Mouse (Mus musculus): ENCODE measurements at regions not wholly inside any gene's neighbourhood (a gene's known extent, or its start where the extent isn't known, plus 50 kb on each side); places are given as distances from the start of the nearest gene placed in this dataset.

GRCm38 (mm10) chr15:31087607-31088006 is 136.5 kb upstream of the Dap start:
- 91% methylated on average over 1 of the region's 1 CpGs for WGBS
- Histone ChIP-seq H3K36me3 (ENCODE audit: insufficient read depth, low read length) (no peaks in the 10 kb centered on the region), H3K27ac (no peak overlapping the region), H3K27me3 (ENCODE audit: insufficient read depth, low read length) (no peaks in the 10 kb centered on the region), H3K9me3 (ENCODE audit: low read length) (no peaks in the 10 kb centered on the region), H3K4me3 (ENCODE audit: low read length) (no peak overlapping the region), H3K4me2 (ENCODE audit: low read depth, low read length) (no peak overlapping the region), H3K4me1 (ENCODE audit: insufficient read depth, low read length) (no peaks in the 10 kb centered on the region), H3K9ac (replicated peaks; ENCODE audit: low read length) (no peak overlapping the region)
- DNase-seq (ENCODE audit: low spot score) (peak; percentile 74), ATAC-seq (no peak)
- TF ChIP-seq CTCF (IDR thresholded peaks at IDR 0.05; ENCODE audit: low read depth), result no peak

GRCm38 (mm10) chr15:31091916-31092570 is 132.1 kb upstream of the Dap start:
- ATAC-seq, result 0 out of 2 replicates have a peak, but pooled peaks have one; percentile 35

GRCm38 (mm10) chr15:31096206-31096605 is 127.9 kb upstream of the Dap start:
- no peaks in the 10 kb centered on the region for H3K36me3 ChIP-seq (ENCODE audit: insufficient read depth, low read length)
- DNase-seq (ENCODE audit: low spot score) (no peak), ATAC-seq (no peak)
- no peak for TF ChIP-seq CTCF (IDR thresholded peaks at IDR 0.05; ENCODE audit: low read depth)
- H3K4me1 ChIP-seq (ENCODE audit: insufficient read depth, low read length), result no peaks in the 10 kb centered on the region
- no peak overlapping the region for H3K9ac ChIP-seq (replicated peaks; ENCODE audit: low read length)
- H3K27ac ChIP-seq, result no peak overlapping the region
- WGBS, result 95% methylated on average over 7 of the region's 7 CpGs
- H3K4me2 ChIP-seq (ENCODE audit: low read depth, low read length), result no peak overlapping the region
- no peak overlapping the region for H3K4me3 ChIP-seq (ENCODE audit: low read length)
- no peaks in the 10 kb centered on the region for H3K9me3 ChIP-seq (ENCODE audit: low read length)
- no peaks in the 10 kb centered on the region for H3K27me3 ChIP-seq (ENCODE audit: insufficient read depth, low read length)

More at GRCm38 (mm10) chr15:31091916-31092570, 132.1 kb upstream of the Dap start:
- 36% methylated on average over 5 of the region's 5 CpGs for WGBS
- Histone ChIP-seq H3K36me3 (ENCODE audit: insufficient read depth, low read length) (no peaks in the 10 kb centered on the region), H3K27me3 (ENCODE audit: insufficient read depth, low read length) (no peaks in the 10 kb centered on the region), H3K27ac (no peak overlapping the region), H3K4me2 (ENCODE audit: low read depth, low read length) (no peak overlapping the region), H3K4me3 (ENCODE audit: low read length) (no peak overlapping the region), H3K9me3 (ENCODE audit: low read length) (no peaks in the 10 kb centered on the region), H3K4me1 (ENCODE audit: insufficient read depth, low read length) (no peaks in the 10 kb centered on the region), H3K9ac (replicated peaks; ENCODE audit: low read length) (no peak overlapping the region)
- DNase-seq (ENCODE audit: low spot score), result peak; percentile 76
- no peak for TF ChIP-seq CTCF (IDR thresholded peaks at IDR 0.05; ENCODE audit: low read depth)

- H3K27me3 ChIP-seq (ENCODE audit: insufficient read depth, low read length), result no peaks in the 10 kb centered on the region
- H3K4me1 ChIP-seq (ENCODE audit: insufficient read depth, low read length), result no peaks in the 10 kb centered on the region
- 66% methylated on average over 4 of the region's 4 CpGs for WGBS
- no peaks in the 10 kb centered on the region for H3K36me3 ChIP-seq (ENCODE audit: insufficient read depth, low read length)
- no peak for TF ChIP-seq CTCF (IDR thresholded peaks at IDR 0.05; ENCODE audit: low read depth)
- no peak overlapping the region for H3K4me2 ChIP-seq (ENCODE audit: low read depth, low read length)
- no peak for DNase-seq (ENCODE audit: low spot score)
- H3K27ac ChIP-seq, result no peak overlapping the region
- H3K4me3 ChIP-seq (ENCODE audit: low read length), result no peak overlapping the region
- no peak overlapping the region for H3K9ac ChIP-seq (replicated peaks; ENCODE audit: low read length)
- no peaks in the 10 kb centered on the region for H3K9me3 ChIP-seq (ENCODE audit: low read length)
- ATAC-seq, result no peak
Measured at GRCm38 (mm10) chr15:31097301-31097700, 126.8 kb upstream of the Dap start.

GRCm38 (mm10) chr15:31104743-31105142 is 119.4 kb upstream of the Dap start:
- 66% methylated on average over 4 of the region's 4 CpGs for WGBS
- H3K36me3 ChIP-seq (ENCODE audit: insufficient read depth, low read length), result no peaks in the 10 kb centered on the region
- H3K4me1 ChIP-seq (ENCODE audit: insufficient read depth, low read length), result no peaks in the 10 kb centered on the region
- no peak overlapping the region for H3K9ac ChIP-seq (replicated peaks; ENCODE audit: low read length)
- no peak overlapping the region for H3K4me3 ChIP-seq (ENCODE audit: low read length)
- ATAC-seq (no peak), DNase-seq (ENCODE audit: low spot score) (no peak)
- no peak overlapping the region for H3K4me2 ChIP-seq (ENCODE audit: low read depth, low read length)
- H3K27me3 ChIP-seq (ENCODE audit: insufficient read depth, low read length), result no peaks in the 10 kb centered on the region
- H3K27ac ChIP-seq, result no peak overlapping the region
- no peak for TF ChIP-seq CTCF (IDR thresholded peaks at IDR 0.05; ENCODE audit: low read depth)
- no peaks in the 10 kb centered on the region for H3K9me3 ChIP-seq (ENCODE audit: low read length)

GRCm38 (mm10) chr15:31106907-31107306 is 117.2 kb upstream of the Dap start:
- Histone ChIP-seq H3K27ac (no peak overlapping the region), H3K27me3 (ENCODE audit: insufficient read depth, low read length) (no peaks in the 10 kb centered on the region), H3K9ac (replicated peaks; ENCODE audit: low read length) (no peak overlapping the region), H3K36me3 (ENCODE audit: insufficient read depth, low read length) (no peaks in the 10 kb centered on the region), H3K9me3 (ENCODE audit: low read length) (no peaks in the 10 kb centered on the region), H3K4me3 (ENCODE audit: low read length) (no peak overlapping the region), H3K4me2 (ENCODE audit: low read depth, low read length) (no peak overlapping the region), H3K4me1 (ENCODE audit: insufficient read depth, low read length) (no peaks in the 10 kb centered on the region)
- 39% methylated on average over 9 of the region's 9 CpGs for WGBS
- ATAC-seq, result peak; percentile 43; the same call in 1 of the 2 replicates
- TF ChIP-seq CTCF (IDR thresholded peaks at IDR 0.05; ENCODE audit: low read depth), result no peak
- DNase-seq (ENCODE audit: low spot score), result peak; percentile 58

GRCm38 (mm10) chr15:31113216-31113615 is 110.9 kb upstream of the Dap start:
- no peak for TF ChIP-seq CTCF (IDR thresholded peaks at IDR 0.05; ENCODE audit: low read depth)
- H3K4me1 ChIP-seq (ENCODE audit: insufficient read depth, low read length), result no peaks in the 10 kb centered on the region
- no peaks in the 10 kb centered on the region for H3K36me3 ChIP-seq (ENCODE audit: insufficient read depth, low read length)
- H3K27ac ChIP-seq, result no peak overlapping the region
- H3K9me3 ChIP-seq (ENCODE audit: low read length), result no peaks in the 10 kb centered on the region
- ATAC-seq, result no peak
- H3K4me2 ChIP-seq (ENCODE audit: low read depth, low read length), result no peak overlapping the region
- H3K27me3 ChIP-seq (ENCODE audit: insufficient read depth, low read length), result no peaks in the 10 kb centered on the region
- H3K4me3 ChIP-seq (ENCODE audit: low read length), result no peak overlapping the region
- no peak for DNase-seq (ENCODE audit: low spot score)
- no peak overlapping the region for H3K9ac ChIP-seq (replicated peaks; ENCODE audit: low read length)
- WGBS, result 66% methylated on average over 1 of the region's 1 CpGs
